Mouse (Mus musculus): ENCODE data around the gene Carmil3.

The Carmil3 gene

DNA sequence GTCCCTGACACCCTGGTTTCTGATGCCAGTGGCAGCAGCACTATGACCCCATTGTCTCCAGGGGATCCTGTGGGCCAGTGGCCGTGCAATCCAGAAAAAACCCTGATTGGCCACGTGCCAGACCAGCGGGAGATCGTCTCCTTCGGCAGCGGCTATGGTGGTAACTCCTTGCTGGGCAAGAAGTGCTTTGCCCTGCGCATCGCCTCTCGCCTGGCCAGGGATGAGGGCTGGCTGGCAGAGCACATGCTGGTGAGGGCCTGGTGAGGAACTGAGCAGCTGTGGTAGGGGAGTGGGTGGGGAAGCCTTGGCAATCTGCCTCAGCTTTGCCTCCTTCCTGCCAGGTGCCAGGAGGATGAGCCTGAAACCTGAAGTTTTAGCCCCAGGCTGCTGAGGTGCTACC lies 53.9 kb downstream of the Carmil3 start:
- DNase-seq (ENCODE audit: low spot score): no peak

DNA sequence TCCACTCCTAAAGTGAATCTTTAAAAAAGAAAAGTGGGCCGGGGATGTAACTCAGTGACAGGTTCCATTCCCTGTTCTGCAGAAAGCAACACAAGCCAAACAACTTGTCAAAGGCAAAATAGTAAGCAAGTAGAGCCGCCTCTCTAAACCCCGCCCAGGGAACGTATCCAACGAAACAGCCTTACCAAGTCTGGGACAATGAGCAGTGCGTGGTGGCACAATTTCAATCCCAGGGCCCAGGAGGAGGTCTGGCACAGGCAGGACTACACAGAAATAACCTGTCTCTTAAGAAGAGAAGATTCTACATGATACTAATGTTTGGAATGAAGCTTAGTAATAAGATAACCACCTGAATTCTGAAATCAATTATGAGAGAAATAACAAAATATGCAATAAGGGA lies 59.7 kb downstream of the Carmil3 start:
- no peak for DNase-seq (ENCODE audit: low spot score)

DNA sequence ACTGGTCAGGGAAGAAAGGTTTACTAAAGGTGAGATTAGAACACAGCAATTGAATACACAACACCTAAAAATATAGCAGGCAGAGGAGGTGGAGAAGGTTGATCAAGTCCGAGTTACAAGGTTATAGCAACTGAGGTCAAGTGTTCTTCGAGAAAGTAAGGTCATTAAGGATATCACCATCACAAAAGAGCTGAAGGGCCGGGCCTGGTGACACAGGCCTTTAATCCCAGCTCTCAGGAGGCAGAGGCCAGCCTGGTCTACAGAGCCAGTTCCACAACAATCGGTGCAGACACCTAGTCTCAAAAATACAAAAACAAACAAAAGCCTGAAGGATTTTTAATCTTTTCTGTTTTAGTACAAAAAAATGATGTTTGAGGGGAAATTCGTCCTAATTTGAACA lies 60.9 kb downstream of the Carmil3 start:
- DNase-seq (ENCODE audit: low spot score): no peak

DNA sequence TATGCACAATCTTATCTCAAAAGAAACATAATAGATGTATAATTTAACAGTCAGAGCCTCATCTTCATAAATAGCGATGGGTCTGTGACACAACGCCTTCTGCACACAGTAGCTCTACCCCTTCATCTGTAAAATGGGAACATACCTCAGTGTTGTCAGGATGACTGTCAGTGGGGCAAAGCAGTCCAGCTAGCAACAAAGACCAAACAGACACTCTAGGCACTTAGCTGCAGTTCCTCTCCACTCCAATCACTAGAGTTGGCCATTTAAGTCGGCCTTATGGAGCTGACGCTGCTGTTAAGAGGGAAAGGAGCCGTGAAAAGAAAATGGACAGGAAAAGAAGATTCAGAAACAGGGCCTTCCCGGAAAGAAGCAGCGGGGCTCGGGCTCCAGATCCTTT lies 61.3 kb downstream of the Carmil3 start:
- DNase-seq (ENCODE audit: low spot score): no peak

DNA sequence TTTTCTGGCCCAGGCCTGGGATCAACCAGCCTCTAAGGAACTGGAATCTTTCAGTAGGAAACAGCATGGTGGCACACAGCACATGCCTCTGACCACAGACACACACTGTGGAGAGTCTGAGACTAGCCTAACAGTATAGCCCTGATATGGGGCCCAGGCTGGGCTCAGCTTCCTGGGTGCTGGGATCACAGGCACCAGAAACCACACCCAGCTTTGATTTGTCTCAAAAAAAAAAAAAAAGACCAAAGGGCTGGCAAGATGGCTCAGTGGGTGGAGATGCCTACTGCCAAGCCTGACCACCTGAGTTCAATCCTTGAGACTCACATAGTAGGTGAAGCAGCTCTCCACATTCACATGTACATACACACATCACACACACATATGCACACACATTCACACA lies 64.2 kb downstream of the Carmil3 start:
- no peak for DNase-seq (ENCODE audit: low spot score)

DNA sequence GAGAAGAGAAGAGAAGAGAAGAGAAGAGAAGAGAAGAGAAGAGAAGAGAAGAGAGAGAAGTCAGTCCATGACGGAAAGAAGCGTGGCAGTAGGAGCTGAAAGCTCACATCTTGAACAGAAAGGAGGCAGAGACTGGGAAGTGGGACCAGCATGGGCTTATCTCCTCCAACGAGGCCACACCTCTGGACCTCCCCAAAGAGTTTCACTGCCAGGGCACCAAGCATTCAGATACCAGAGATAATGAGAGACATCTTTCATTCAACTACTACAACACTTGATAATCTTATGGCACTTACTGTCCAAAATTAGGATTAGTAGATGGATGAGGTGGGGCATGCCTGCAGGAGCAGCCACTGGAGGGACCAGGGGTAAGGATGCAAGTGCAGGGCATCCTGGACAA lies 65.3 kb downstream of the Carmil3 start:
- DNase-seq (ENCODE audit: low spot score): no peak

DNA sequence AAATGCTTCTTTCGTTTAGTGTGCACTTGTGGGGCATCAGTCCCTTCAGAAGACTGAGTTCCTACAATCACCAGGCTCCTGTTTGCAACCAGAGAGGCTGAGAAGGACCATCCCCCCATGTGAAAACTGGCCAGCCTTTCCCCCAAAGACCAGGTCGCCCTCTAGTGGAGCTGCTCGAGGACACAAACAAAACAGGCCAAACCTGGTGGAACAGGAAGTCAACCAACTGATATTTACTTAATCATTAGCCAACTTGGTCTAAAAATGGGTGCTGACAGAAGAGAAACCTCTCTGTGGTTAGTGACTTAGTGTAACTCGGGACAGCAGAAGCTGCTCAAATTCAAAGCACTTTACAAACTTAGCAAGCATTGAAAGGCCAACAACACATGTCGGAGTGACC lies 66.6 kb downstream of the Carmil3 start:
- peak; percentile 82 for DNase-seq (ENCODE audit: low spot score)

DNA sequence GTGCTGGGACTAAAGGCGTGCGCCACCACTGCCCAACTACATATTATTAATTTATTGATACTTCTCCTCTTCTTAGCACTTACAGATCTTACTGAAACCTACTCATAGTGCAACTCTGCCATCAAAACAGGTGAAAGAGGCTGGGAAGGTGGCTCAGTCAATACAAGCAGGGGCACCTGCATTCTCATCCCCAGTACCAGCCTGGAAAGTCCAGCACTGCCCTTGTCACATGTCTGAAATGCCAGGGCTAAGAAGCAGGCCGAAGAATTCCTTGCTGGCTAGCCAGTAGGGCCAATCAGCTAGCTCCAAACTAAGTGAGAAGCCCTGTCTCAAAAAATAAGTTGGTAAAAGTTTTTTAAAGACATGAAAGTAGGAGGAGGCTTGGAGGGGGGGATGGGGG lies 67.1 kb downstream of the Carmil3 start:
- DNase-seq (ENCODE audit: low spot score): no peak
